Mouse (Mus musculus): ENCODE measurements at regions not wholly inside any gene's neighbourhood (a gene's known extent, or its start where the extent isn't known, plus 50 kb on each side); places are given as distances from the start of the nearest gene placed in this dataset.

DNA sequence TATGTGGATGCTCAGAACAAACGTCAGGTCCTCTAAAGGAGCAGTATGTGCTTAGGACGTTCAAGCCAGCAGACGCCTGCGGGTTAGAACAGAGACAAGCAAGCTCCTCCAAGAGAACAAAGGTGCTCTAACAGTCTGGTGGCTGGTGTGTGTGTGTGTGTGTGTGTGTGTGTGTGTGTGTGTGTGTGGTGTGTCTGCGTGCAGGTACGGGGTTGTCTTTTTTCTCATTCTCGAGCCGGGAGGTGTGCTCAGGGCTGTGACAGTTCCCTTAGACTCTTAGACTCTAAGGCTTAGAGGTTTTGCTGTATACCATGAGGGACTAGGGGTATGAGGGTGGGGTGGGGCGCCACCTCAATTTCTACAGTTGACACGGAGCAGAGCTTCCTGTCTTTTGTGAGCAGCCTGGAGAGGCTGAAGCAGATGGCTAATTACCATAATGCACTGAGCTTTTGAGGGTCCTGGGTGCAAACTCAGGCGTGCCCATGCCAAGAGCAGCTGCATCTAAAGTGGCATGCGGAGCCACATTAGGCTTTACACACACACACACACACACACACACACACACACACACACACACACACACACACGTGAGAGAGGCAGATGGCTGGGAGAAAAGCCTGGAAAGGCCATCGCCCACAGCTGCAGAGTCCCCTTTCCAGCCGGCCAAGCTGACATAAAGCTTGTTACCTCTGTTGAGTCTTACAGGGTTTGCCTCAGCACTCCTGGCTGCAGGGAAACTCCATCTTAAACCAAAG, 124.1 kb upstream of the Foxn2 start:
- no peak for DNase-seq

GRCm38 (mm10) chr17:88317311-88317710, 123.2 kb upstream of the Foxn2 start:
- no peak for DNase-seq

DNA sequence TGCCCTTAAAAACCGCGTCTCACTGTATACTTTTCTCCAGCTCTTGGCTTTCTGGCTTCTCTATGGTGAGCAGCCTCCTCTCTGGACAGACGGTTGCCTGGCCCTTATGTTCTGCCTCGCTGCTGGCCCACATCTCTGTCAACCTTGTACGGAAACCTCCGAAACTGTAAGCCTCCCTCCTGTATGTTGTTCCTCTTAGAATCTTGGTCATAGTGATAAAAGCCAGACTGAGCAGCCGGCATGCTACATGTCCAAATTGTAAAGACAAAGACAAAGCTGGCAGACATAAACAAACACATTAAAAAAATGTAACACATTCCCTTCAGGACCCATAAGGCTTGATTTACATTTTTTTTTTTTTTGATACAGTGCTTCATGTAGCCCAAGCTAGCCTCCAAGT, 122.7 kb upstream of the Foxn2 start:
- no peak for DNase-seq

- DNase-seq: no peak
These were observed 122.2 kb upstream of the Foxn2 start for GRCm38 (mm10) chr17:88318207-88318791.

DNA sequence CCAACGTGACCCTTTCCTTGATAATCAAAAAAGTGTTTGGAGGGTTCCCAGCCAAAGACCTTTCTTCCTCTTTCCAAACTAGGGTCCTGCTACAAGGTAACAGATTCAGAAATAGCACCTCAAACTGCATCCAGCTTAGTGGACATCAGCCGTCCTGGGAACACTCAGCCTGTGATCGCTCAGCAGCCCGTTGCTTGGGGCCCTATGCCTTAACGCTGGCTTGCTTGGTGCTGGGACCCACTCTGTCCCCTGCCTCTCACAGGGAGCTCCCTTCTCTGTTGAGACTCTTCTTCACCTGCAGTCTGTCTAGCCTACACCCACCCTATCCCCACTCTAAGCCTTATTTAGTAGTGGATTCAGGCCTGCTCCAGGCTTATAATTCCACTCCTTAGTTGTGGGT, 121.6 kb upstream of the Foxn2 start:
- no peak for DNase-seq

GRCm38 (mm10) chr17:88320686-88321085, 119.8 kb upstream of the Foxn2 start:
- no peak for DNase-seq

DNA sequence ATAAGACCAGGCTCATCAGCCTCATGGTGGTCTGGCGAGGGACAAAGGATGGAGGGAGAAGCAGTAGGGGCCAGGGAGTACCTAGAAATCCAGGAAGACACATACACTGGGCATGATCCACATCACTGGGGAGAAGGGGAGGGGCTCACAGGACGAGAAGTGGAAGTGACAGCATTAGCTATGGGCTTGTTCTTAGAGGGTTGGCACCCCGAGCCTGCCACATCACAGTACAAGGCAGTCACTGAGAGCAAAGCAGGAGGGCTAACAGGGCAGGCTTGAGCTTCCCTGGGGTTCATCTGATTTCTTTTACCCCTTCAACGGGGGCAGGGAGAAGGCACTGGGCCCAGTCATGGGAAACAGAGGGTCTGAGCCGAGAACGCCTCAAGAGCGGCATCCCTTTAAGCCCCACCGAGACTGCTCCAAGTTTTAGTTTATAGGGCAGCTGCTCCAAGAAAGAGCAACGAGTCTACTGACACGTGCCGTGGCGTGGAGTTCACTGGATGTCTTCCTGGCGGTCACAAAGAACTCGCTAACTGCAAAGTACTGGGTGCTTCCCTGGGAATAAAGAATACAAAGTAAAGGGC, 115.1 kb upstream of the Foxn2 start:
- no peak for DNase-seq

DNA sequence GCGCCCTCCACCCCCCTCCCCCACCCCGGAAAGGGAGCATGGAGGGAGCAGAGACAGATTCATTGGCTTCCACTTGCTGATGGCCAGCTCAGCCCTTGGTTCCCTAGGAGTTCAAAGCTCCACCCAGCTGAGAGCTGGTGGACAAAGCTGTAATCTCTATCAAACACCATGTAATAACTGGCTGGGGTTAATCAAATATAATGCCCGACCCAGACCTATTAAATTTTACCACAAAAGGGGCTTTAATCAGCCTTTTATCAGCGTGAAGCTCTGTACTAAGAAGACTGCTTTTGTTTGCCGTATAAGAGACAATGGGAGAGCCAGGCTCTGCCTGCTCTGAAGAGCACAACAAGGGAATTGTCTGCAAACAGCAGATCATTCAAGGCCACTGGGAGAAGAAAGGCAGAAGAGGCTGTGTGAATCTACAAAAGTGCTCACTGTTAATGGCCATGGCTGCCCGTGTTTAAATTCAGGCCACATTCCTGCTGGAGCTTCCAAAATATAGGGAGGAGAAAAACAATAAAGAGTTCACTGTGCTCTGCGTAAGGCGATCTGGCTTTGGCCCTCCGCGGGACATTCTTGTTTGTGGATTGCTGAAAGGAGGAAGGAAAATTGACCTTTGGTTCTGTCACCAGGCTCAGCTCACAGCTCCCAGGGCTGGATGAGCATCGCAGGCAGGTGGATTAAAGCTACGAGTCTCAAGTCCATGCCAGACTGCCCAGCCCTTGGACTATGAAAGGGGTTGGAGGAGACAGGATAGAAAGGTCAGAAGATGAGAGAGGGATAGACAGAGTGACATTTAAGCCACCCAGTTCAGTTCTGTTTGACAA, 114.4 kb upstream of the Foxn2 start:
- peak; percentile 52 for DNase-seq

DNA sequence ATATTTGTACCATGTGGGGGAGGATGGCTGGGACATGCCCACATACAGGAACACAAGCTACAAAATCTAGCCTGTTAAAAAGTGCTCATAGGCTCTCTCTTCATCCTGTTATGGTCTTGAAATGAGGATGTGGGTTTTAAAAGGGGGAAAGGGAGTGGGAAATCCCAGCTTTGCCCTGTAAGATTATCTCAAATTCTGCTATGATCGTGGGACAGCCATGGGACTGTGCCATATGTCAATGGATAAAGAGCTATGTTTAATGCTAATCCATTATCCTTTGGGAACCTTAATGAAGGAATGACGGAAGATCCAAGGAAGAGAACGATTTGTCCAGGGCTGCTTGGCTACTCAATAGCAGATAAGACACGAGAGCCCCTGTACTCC, 113.8 kb upstream of the Foxn2 start:
- no peak for DNase-seq

GRCm38 (mm10) chr17:88327791-88328190, 112.7 kb upstream of the Foxn2 start:
- DNase-seq: no peak

DNA sequence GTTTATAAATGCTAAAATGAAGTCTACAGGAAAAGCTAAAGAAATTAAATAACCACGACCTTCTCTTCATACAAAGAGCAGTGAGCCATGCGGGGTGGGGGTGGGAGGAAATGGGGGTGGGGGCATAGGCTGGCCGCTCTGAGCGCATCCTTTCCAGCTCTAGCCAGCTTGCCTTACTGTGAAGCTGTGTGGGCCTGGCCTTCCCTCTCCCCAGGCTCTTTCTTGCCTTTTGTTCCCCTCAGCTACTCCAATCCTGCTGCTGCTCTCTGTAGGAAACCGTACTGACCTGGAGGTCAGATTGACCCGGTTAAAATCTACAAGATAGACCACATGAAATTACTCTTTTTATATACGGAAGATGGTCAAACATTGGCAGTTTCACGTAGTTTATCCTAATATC, 111.7 kb upstream of the Foxn2 start:
- no peak for DNase-seq

- DNase-seq: peak; percentile 35
These were observed 110.8 kb upstream of the Foxn2 start for GRCm38 (mm10) chr17:88329715-88330114.

- DNase-seq: no peak
These were observed 110.4 kb upstream of the Foxn2 start for GRCm38 (mm10) chr17:88330129-88330528.

GRCm38 (mm10) chr17:88333816-88334215, 106.7 kb upstream of the Foxn2 start:
- DNase-seq: no peak

DNA sequence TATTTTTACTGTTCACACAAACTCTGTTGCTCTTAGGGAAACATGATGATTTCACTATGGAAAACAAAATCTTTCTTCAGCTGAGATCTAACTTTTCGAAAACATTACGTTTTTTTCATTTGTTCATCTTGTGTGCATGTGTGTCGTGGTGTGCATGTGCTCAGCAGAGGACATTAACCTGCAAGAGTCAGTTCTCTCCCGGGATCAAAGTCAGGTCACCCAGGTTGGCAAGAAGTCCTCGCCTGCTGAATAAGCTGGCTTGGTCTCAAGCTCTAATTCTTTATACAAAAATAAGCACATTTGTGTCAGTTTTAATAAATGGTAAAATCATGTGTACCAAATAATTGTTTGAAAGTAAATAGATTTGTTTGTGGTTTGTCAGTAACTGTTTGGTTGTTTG, 105.2 kb upstream of the Foxn2 start:
- DNase-seq: no peak

GRCm38 (mm10) chr17:88336140-88336769, 104.3 kb upstream of the Foxn2 start:
- peak; percentile 23 for DNase-seq

- DNase-seq: no peak
These were observed 102.7 kb upstream of the Foxn2 start for GRCm38 (mm10) chr17:88337649-88338404.

DNA sequence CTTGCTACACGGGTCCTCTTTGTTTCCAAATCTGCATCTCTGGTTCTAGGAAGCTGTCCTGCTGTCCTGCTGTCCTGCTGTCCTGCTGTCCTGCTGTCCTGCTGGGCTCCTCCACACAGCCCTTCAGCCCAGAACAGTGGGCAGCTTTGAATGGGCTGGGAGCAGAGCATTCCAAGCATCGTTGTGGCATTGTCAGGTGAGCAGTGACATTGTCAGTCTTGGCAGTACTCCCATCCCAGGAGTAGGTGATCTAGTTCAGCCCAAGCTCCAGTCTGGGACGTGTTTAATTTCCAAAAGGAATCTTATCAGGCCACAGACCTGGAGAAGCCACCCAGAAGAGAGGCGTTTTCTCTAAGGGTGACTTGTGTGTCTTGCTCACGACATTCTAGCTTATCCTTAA, 99.4 kb upstream of the Foxn2 start:
- DNase-seq: no peak

GRCm38 (mm10) chr17:88341599-88341998, 98.9 kb upstream of the Foxn2 start:
- DNase-seq: no peak

DNA sequence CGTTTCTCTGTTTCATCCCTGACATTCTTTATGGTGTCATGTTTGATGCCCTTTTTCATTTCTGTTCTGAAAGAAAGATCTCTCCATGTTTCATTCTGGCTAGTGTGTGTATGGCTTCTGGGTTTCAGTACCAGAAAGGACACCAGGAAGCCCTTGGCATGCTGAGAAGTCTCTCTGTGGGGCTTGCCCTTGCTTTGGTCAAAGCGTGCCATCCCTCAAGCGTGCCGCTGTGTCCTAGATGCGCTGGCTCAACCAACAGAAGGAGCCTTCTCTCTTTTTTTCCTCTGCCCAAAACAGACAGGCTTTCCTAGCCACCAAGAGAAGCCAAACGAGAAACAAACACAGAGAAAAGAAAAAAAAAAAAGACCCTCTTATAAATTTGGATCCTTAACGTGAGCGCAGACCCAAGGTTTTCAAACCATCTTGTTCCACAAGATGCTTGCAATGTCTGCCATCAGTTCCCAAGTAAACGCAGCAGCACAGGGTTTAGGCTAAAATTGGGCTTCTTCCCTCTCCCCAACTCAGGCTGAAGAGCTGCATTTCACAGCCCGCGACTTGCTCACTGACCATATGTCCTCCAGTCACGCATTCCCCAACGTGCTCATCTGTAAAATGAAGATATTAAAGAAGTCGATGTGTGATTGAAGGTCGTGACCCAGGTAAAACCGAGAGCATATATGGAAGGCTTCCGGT, 97.3 kb upstream of the Foxn2 start:
- DNase-seq: no peak

DNA sequence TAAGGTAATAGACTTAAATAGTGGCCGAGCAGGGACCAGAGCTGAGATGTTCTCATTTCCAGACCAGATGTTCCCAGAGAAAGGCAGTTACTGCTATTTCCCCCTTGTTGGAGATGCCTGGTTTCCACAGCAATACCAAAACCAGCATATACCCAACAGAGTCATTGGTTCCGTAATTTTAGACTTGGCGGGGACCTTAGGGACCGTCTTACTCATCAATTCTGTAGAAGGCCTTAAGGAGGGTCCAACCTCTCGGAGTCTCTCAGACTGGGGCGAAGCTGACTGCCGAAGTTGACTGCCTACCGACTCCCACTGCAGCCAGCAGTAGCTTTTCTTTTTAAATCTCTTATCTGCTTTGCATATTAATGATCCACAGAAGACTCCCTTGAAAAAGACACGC, 95.1 kb upstream of the Foxn2 start:
- no peak for DNase-seq

- DNase-seq: no peak
These were observed 93.6 kb upstream of the Foxn2 start for GRCm38 (mm10) chr17:88346896-88347295.
